Mouse (Mus musculus) heart, embryonic 14.5 days (tissue): ENCODE data around the gene Rab7. TPM values are rescaled to one million over a fixed set of nuclear protein-coding genes. Genes with fewer than 3 reads are reported as not detected.
"Not testable (repeated sequence)": the region's sequence is repeated elsewhere in the genome, so short reads cannot be mapped to it uniquely, and the experiment has no call there.

Experiments
- ATAC-seq: fragments of 200-750 bp; cut with Nextera tagmentation; 2 replicates; pipeline ENCODE4 v1.8.0; 2017; ENCODE audit warnings: low read depth, moderate TSS enrichment; ENCODE audit not compliant: insufficient number of reproducible peaks, insufficient read depth, low FRiP score
- H3K27ac ChIP-seq, 2 experiments: fragments of 200-500 bp in 1 of 2; fragments of 300-500 bp in 1 of 2; sonication (generic) in 1 of 2; replicated peaks in 1 of 2; 2 replicates each; pipeline ENCODE4 v1.5.1; 2012 to 2014; ENCODE audit warnings: low read depth in 2 of 2, low read length in 2 of 2, control low read depth in 1 of 2, mild to moderate bottlenecking in 1 of 2, mixed read lengths in 1 of 2; ENCODE audit not compliant: control insufficient read depth in 1 of 2, insufficient read depth in 1 of 2
- H3K27me3 ChIP-seq: fragments of 300-500 bp; sonication (generic); 2 replicates; pipeline ENCODE4 v1.6.1; 2014; ENCODE audit warnings: mild to moderate bottlenecking, low read length, control low read depth; ENCODE audit not compliant: control insufficient read depth, insufficient read depth
- H3K36me3 ChIP-seq: fragments of 300-500 bp; sonication (generic); 2 replicates; pipeline ENCODE4 v1.6.1; 2014; ENCODE audit warnings: mild to moderate bottlenecking, control low read depth, low read length, mixed read lengths; ENCODE audit not compliant: control insufficient read depth, insufficient read depth
- H3K4me1 ChIP-seq, 2 experiments: fragments of 200-500 bp in 1 of 2; fragments of 300-500 bp in 1 of 2; sonication (generic) in 1 of 2; 2 replicates each; pipeline ENCODE4 v1.6.1; 2012 to 2014; ENCODE audit warnings: low read length in 2 of 2, control low read depth in 1 of 2, mixed read lengths in 1 of 2; ENCODE audit not compliant: control insufficient read depth in 2 of 2, insufficient read depth in 2 of 2
- H3K4me2 ChIP-seq: fragments of 300-500 bp; sonication (generic); 2 replicates; pipeline ENCODE4 v1.6.1; 2014; ENCODE audit warnings: mild to moderate bottlenecking, low read length
- H3K4me3 ChIP-seq, 2 experiments: fragments of 200-500 bp in 1 of 2; fragments of 300-500 bp in 1 of 2; sonication (generic) in 1 of 2; 2 replicates each; pipeline ENCODE4 v1.5.1; 2012 to 2014; ENCODE audit warnings: low read length in 2 of 2, mild to moderate bottlenecking in 2 of 2, control low read depth in 1 of 2, low read depth in 1 of 2, moderate library complexity in 1 of 2; ENCODE audit not compliant: control insufficient read depth in 1 of 2, insufficient read depth in 1 of 2
- H3K9ac ChIP-seq: fragments of 300-500 bp; sonication (generic); 2 replicates; pipeline ENCODE4 v1.6.1; 2014; ENCODE audit warnings: mild to moderate bottlenecking, low read length
- H3K9me3 ChIP-seq: fragments of 300-500 bp; sonication (generic); 2 replicates; pipeline ENCODE4 v1.6.1; 2016; ENCODE audit warnings: low read length, control low read depth; ENCODE audit not compliant: control insufficient read depth
- WGBS: fragments of 180-500 bp; shearing (Covaris S2); extraction: QIAGEN DNeasy Blood & Tissue Kit; methylation state at CpG from one replicate; pipeline ENCODE4 v1.1.7; 2014; 5-methylcytosine and 5-hydroxymethylcytosine counted together
- microRNA-seq: library from miRNA; unstranded; fragments of <30 nt; microRNA quantifications from one replicate; pipeline ENCODE4, GENCODE M21; 2016
- polyA plus RNA-seq: library from polyadenylated mRNA; unstranded; fragments of >200 nt; fragmentation: Nextera tagmentation; extraction: Ambion mirVana; gene quantifications from 2 replicates; pipeline ENCODE4 v1.2.1, GENCODE M21; 2014

The Rab7 gene
- polyA plus RNA-seq, 1 experiment from 2014 or later, result 234 TPM

- Histone ChIP-seq H3K4me3 (no peak overlapping the region), H3K9ac (no peak overlapping the region)
Measured at GRCm38 (mm10) chr6:87979728-87980127, 65.3 kb downstream of the Rab7 start.

GRCm38 (mm10) chr6:87970041-87970440 lies 75.0 kb downstream of the Rab7 start:
- Histone ChIP-seq H3K9ac (no peak overlapping the region), H3K36me3 (no peaks in the 10 kb centered on the region), H3K4me1 (no peaks in the 10 kb centered on the region), H3K27ac (no peak overlapping the region), H3K4me3 (no peak overlapping the region), H3K9me3 (no peaks in the 10 kb centered on the region), H3K4me2 (no peak overlapping the region), H3K27me3 (no peaks in the 10 kb centered on the region)
- ATAC-seq, result no peak
- WGBS, result 9% methylated on average over 2 of the region's 2 CpGs

More at GRCm38 (mm10) chr6:87979728-87980127, 65.3 kb downstream of the Rab7 start:
- H3K4me1 ChIP-seq, result peaks cover 6 to 8% of the 10 kb centered on the region in 2 experiments
- H3K9me3 ChIP-seq, result no peaks in the 10 kb centered on the region
- WGBS, result 80% methylated on average over 3 of the region's 3 CpGs
- no peak for ATAC-seq
- no peaks in the 10 kb centered on the region; the same call in 1 of the 2 replicates for H3K27me3 ChIP-seq
- H3K4me2 ChIP-seq, result peak overlapping the region; percentile 93
- H3K36me3 ChIP-seq, result peaks cover 12% of the 10 kb centered on the region
- H3K27ac ChIP-seq, result no peak overlapping the region

- 60% methylated on average over 4 of the region's 4 CpGs for WGBS
- H3K9ac ChIP-seq, H3K4me1 ChIP-seq, ATAC-seq, H3K36me3 ChIP-seq, H3K27me3 ChIP-seq, H3K4me2 ChIP-seq, H3K27ac ChIP-seq, H3K4me3 ChIP-seq: not testable (repeated sequence)
- peaks cover 13% of the 10 kb centered on the region for H3K9me3 ChIP-seq
Measured at GRCm38 (mm10) chr6:87962457-87962856, 82.6 kb downstream of the Rab7 start.

Small RNA genes within 50 kb of the gene (microRNA-seq; reads per million reads assigned to microRNA genes)
- not detected for gene Gm47286

Other genes with a start within 250 kb of the Rab7 start
- gene Rab43, start 233.1 kb downstream of the Rab7 start, polyA plus RNA-seq, result 8.0 and 8.4 TPM in 2 replicates
- gene Gm45140, start 209.5 kb downstream of the Rab7 start, polyA plus RNA-seq, result 1.4 and 1.6 TPM in 2 replicates
- gene Isy1, start 206.5 kb downstream of the Rab7 start, polyA plus RNA-seq, result 16.5 and 20.0 TPM in 2 replicates
- 742 and 747 TPM in 2 replicates for gene Cnbp, start 194.2 kb downstream of the Rab7 start, polyA plus RNA-seq
- gene Copg1, start 157.5 kb downstream of the Rab7 start, polyA plus RNA-seq, result 121 and 125 TPM in 2 replicates
- gene Hmces, start 131.3 kb downstream of the Rab7 start, polyA plus RNA-seq, result 23.0 and 24.5 TPM in 2 replicates
- gene H1fx, start 63.6 kb downstream of the Rab7 start, polyA plus RNA-seq, result 22.0 and 33.0 TPM in 2 replicates
- 179 and 180 TPM in 2 replicates for gene Rpn1, start 39.2 kb upstream of the Rab7 start, polyA plus RNA-seq
- gene Gata2, start 148.6 kb upstream of the Rab7 start, polyA plus RNA-seq, result 12.5 and 18.6 TPM in 2 replicates
- gene Dnajb8, start 177.0 kb upstream of the Rab7 start, polyA plus RNA-seq, result not detected in 2 replicates